Comparison of ENCODE assay signal across 18 mouse cellular contexts in the genomic region with DNA sequence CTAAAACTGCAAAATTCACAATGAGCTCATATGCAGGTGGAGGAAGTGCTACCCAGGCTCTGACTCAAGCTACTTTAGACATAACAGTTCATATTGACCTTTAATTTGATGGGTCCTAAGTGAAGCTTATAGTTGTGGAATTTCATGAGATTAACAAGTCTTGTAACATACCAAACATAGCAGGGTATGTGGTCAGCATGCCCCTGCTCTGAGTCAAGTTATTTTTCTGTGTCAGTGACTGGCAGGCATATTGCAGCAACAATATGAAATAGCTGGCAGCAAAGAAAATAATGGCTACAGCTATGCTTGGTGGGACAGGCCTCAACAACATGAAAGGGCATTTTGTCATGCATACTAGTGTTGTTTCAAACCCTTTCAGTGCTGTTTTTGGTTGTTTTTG.
"Had no signal": no experiment of that assay in that cellular context is flagged by ENCODE, and none has a peak within 500 bp of the region (broad histone marks: within the 10 kb centered on the region; RNA-seq: fewer than 3 reads in every experiment).

No protein-coding gene starts in this region.

- H3K36me3 ChIP-seq: liver, embryonic 15.5 days; lung, embryonic 15.5 days; midbrain, embryonic 13.5 days; stomach, embryonic 15.5 days had no signal

- H3K4me3 ChIP-seq: layer of hippocampus, adult 2 months; limb, embryonic 10.5 days; limb, embryonic 13.5 days; liver, embryonic 12.5 days; liver, embryonic 15.5 days; lung, embryonic 15.5 days; midbrain, embryonic 13.5 days; stomach, embryonic 15.5 days had no signal

- H3K27me3 ChIP-seq: limb, embryonic 13.5 days; liver, embryonic 12.5 days; liver, embryonic 15.5 days; lung, embryonic 15.5 days; midbrain, embryonic 13.5 days; stomach, embryonic 15.5 days had no signal

- ATAC-seq: liver, embryonic 12.5 days; midbrain, embryonic 13.5 days; midbrain, embryonic 16.5 days had no signal

- DNase-seq: kidney, adult 2 months; kidney, postnatal 25 days; layer of hippocampus, adult 9-11 months; liver; lung, adult 18-20 months; right cerebral cortex, adult 18-20 months; right cerebral cortex, postnatal 14 days; right cerebral cortex, postnatal 4 days; thymus, postnatal 25 days had no signal

- H3K4me2 ChIP-seq: limb, embryonic 13.5 days; liver, embryonic 12.5 days; liver, embryonic 15.5 days; lung, embryonic 15.5 days; midbrain, embryonic 13.5 days; stomach, embryonic 15.5 days had no signal
